Mouse (Mus musculus): ENCODE measurements around the gene Stoml1. TPM values are rescaled to one million over a fixed set of nuclear protein-coding genes. Genes with fewer than 3 reads are reported as not detected.

Stoml1 gene
- total RNA-seq, 2 experiments from 2014 or later = 6.7 to 7.9 TPM

- no peak for ATAC-seq (replicated peaks; ENCODE audit: poor library complexity)
Observed at GRCm38 (mm10) chr9:58297065-58297464, 44.1 kb downstream of the Stoml1 start.

- no peak for ATAC-seq (replicated peaks; ENCODE audit: poor library complexity)
Observed at GRCm38 (mm10) chr9:58297961-58298477, 45.1 kb downstream of the Stoml1 start.

- no peak for ATAC-seq (replicated peaks; ENCODE audit: poor library complexity)
Observed at GRCm38 (mm10) chr9:58299356-58299799, 46.4 kb downstream of the Stoml1 start.

GRCm38 (mm10) chr9:58303115-58303514 is 50.2 kb downstream of the Stoml1 start:
- ATAC-seq (replicated peaks; ENCODE audit: poor library complexity) = no peak

- ATAC-seq (replicated peaks; ENCODE audit: poor library complexity) = no peak
Observed at GRCm38 (mm10) chr9:58303599-58304271, 50.8 kb downstream of the Stoml1 start.

GRCm38 (mm10) chr9:58305686-58306085 is 52.7 kb downstream of the Stoml1 start:
- ATAC-seq (replicated peaks; ENCODE audit: poor library complexity) = no peak

- ATAC-seq (replicated peaks; ENCODE audit: poor library complexity) = no peak
Observed at GRCm38 (mm10) chr9:58308395-58308794, 55.4 kb downstream of the Stoml1 start.

- no peak for ATAC-seq (replicated peaks; ENCODE audit: poor library complexity)
Observed at GRCm38 (mm10) chr9:58310043-58310660, 57.2 kb downstream of the Stoml1 start.

GRCm38 (mm10) chr9:58311191-58311910 is 58.4 kb downstream of the Stoml1 start:
- ATAC-seq (replicated peaks; ENCODE audit: poor library complexity) = no peak

Other genes starting within 250 kb of the Stoml1 start
- gene Cyp11a1, start 246.8 kb upstream of the Stoml1 start, total RNA-seq (2015) = 0.15 and 0.47 TPM in 2 replicates
- gene Cyp11a1, start 246.8 kb upstream of the Stoml1 start, total RNA-seq (2017) = 0.30 and 1.2 TPM in 2 replicates
- not detected in 2 replicates for gene Stra6, start 189.4 kb upstream of the Stoml1 start, total RNA-seq (2015)
- gene Stra6, start 189.4 kb upstream of the Stoml1 start, total RNA-seq (2017) = not detected in 2 replicates
- gene Ccdc33, start 134.3 kb upstream of the Stoml1 start, total RNA-seq (2015) = not detected in 2 replicates
- not detected in 2 replicates for gene Ccdc33, start 134.3 kb upstream of the Stoml1 start, total RNA-seq (2017)
- 0.07 TPM in 1 of 2 replicates, not detected in the other for gene Islr, start 48.9 kb upstream of the Stoml1 start, total RNA-seq (2015)
- gene Islr, start 48.9 kb upstream of the Stoml1 start, total RNA-seq (2017) = 0.81 TPM in 1 of 2 replicates, not detected in the other
- gene Islr2, start 48.8 kb upstream of the Stoml1 start, total RNA-seq (2015) = not detected in 2 replicates
- not detected in 2 replicates for gene Islr2, start 48.8 kb upstream of the Stoml1 start, total RNA-seq (2017)
- gene Pml, start 3.4 kb upstream of the Stoml1 start, total RNA-seq (2015) = 32.6 and 41.2 TPM in 2 replicates
- gene Pml, start 3.4 kb upstream of the Stoml1 start, total RNA-seq (2017) = 13.2 and 14.5 TPM in 2 replicates
- gene Loxl1, start 60.0 kb downstream of the Stoml1 start, total RNA-seq (2015) = not detected in 2 replicates
- gene Loxl1, start 60.0 kb downstream of the Stoml1 start, total RNA-seq (2017) = not detected in 2 replicates
- gene Tbc1d21, start 117.3 kb downstream of the Stoml1 start, total RNA-seq (2015) = not detected in 2 replicates
- gene Tbc1d21, start 117.3 kb downstream of the Stoml1 start, total RNA-seq (2017) = not detected in 2 replicates
- gene Insyn1, start 235.4 kb downstream of the Stoml1 start, total RNA-seq (2015) = not detected in 2 replicates
- gene Insyn1, start 235.4 kb downstream of the Stoml1 start, total RNA-seq (2017) = not detected in 2 replicates